Mouse (Mus musculus) heart, adult 18-20 months (tissue): Measurements from ENCODE around the gene Gm20696. TPM values are rescaled to one million over a fixed set of nuclear protein-coding genes. Genes with fewer than 3 reads are reported as not detected.

Experiments used
- DNase-seq, 2 experiments: peaks; one replicate each; pipeline ENCODE4 v3.0.0; 2021 to 2022; ENCODE audit warnings: mixed read lengths in 1 of 2
- total RNA-seq, 2 experiments: library from RNA; stranded (reverse); gene quantifications; 2 replicates each; pipeline ENCODE4 v1.2.3; 2021

The Gm20696 gene
- total RNA-seq, 2 experiments from 2014 or later, result 0.94 to 2.2 TPM

DNA sequence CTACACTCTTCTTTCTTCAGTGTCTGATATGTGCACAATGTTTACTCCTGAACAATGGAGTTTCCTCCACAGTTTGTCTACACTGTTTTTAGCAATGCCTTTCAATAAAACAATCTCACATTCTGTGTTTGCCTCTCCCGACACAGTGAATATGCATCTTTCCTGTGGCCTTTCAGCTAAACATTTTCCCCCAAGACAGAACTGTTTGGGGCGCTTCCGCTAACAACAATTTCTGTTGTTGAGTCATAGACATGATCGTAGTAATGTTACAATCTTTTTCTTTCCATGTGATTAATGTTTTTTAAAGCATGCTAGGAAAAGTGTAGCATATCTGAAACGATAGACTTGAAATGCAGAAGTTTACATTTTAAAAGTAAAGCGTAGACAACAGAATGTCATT lies 338.5 kb downstream of the Gm20696 start:
- no peak for DNase-seq

DNA sequence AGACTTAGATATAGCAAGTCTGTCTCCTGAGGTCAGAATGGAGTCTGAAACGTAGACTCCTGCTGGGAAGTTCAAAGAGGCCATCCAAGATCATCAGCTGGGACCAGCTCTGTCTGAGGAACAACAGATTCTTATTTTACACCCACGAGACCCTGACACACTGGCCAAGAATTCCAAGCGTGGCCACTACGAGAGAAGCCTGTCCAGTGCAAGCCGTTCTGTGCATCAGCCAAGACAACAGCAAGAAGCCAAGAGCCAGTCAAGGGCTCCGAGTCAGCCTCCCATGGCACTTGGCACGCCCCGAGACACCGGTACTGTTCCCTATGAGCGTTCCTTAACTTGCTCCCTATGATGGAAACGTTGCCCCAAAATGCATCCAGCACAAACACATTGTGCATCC lies 338.9 kb downstream of the Gm20696 start:
- peak; percentile 52 to 75 for DNase-seq

DNA sequence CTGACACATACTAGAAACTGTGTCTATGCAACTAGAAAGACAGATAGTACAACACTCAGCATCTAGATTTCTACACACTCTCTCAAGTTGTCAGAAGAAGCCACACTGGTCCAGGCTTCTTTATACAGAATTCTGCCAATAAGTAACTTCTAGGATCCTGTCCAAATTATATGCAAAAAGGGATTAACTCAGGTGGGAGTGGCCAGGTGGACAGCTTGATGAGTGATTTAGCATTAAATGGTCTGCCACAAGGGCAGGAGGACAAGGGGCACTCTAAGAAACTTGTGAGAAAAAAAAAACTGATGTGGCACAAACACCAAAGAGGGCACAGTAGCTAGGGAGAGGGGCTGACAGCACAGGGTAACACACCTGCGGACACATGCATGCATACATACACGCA lies 340.7 kb downstream of the Gm20696 start:
- no peak for DNase-seq

DNA sequence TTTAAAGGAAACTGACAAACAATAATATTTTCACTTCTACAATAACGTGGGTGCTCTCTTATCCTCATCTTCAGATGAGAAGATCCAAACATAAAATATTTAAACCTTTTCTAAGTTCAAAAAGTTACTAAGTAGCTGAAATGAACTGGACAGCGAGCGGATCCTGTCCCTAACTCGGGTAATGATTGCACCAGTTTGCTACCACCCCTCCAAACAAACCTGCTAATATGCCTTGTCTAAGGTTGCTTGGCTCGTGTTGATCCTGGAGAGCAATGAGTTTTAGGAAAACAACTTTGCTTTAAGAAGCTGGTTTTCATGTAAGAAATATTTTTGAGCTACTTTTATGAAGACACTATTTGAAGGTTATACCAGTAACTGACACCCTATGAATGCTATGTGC lies 341.1 kb downstream of the Gm20696 start:
- DNase-seq, result no peak

DNA sequence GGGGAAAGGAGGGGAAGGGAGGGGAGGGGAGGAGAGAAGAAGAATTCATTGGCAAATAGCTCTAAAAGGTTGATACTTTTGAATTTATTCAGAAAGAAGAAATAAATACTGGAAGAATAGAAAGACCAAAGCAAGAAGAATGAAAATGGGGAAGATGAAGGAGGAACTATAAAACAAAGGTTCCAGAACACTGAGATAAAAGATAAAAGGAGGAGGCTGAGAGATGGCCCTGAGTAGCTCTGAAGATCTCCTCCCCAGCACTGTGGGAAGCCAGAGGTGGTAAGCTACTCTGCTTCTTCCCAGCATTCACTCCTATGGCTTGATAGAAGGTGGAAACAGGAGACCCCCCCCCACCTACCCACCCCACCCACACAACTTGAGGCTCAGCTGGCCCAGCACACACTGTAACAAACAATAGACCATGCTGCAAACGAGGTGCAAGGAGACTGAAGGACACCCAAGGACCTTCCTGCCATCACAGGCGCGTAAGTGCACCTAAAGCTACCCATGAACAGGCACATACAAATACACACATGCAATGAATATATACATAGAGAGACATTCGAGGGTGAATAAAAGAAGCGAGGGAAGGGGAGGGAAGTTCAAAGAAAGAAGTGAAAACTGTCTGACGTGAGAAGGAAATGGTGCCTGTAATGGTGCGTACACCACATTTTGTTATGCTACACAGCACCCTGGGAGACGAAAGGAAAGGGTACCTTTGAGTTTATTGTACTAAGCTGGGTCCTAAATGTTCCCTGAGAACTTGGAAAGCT lies 344.3 kb downstream of the Gm20696 start:
- DNase-seq, result no peak

DNA sequence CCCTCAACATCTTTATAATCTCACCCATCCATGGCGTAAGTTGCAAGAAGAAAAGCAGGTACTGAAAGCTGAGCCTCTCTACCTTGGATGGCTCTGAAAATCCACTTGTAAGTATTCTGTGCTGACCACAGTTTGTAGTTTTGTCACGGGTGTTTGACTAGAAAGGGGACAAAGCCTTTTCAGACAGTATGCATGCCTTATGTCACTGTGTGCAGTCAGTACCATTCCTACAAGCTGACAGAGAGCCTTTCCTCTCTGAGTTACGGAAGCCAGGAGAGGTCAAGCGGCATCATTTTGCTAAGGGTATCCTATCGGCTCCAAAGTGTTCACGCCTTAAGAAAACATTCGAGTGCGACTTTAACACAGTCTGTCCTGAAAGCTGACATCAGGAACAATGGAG lies 346.2 kb downstream of the Gm20696 start:
- DNase-seq, result no peak

DNA sequence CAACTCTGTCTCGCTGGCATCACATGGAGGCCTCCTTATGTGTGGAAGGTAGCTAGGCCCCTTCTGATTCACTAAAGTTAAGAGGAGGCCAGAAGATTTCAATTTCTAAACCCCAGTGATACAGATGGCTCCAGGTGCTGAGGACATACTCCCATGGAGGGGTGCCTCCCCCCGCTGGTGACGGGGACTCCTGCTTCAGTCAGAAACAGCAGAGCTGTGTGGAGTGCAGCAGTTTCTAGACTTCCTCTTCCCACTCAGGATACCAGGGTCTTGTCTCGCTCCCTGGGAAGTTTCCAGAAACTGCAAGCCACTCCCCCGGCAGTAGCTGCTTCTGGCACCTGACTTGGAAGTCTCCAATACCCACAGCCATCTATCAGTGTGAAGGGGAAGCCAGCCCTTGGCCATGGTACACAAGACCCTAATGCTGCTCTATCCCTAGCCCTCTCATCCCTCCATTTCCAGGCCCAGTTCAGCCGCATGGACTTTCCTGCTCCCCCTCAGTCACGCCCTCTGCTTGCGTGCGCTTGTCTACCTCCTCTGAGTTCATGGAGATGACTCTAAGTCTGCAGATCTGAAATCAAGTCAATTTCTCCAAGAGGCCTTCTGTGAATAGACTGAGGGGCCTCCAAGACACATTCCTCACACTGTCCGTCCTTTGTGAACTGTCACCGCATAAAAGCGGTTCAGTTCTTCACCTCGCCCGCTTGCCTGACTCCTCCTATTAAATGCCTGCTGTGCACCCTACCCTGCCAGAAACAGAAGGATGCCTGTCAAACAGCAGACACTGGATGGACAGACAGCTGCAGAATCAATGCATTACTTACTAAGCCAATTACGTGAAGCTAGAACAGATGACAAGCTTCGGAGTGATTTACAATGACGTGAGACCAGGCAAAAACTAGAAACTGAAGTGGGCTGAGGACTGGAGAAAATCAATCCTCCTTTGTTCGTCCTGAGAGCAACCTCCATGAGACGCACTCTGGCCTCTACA lies 346.9 kb downstream of the Gm20696 start:
- no peak for DNase-seq

DNA sequence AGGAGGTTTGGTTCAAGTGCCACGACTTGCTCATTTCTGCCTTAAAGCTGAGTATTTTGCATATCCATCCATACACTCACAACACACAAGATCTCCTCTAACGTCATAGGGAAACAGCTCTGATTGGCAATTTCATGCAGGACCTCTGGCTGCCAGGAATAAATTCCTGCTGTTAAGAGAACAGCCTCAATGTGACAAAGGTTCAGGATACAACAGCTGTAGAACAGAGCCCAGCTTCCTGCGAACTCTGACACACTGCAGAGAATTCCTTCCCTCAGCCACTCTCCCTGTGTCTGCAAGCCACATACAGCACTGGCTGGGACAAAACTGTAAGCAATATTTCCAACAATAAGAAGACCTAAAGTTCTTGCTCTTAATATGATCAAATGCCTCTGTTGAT lies 351.9 kb downstream of the Gm20696 start:
- no peak for DNase-seq

DNA sequence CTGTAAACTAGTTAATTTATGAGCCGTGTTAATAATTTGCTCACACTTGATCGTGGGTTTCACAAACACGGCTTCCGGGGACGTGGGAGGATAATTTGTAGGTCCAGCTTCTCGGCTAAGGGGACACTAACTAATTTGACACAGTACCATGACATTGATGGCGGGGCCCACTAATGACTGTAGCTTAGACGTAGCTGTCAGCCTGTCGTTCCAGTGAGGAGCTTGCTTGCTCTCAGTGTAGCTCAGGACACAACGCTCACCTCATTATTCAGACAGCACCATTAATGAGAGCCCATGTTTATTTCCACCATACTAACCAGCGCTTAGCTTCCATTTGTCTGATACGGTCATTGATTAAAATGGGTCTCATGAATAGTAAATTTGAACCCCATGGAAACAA lies 356.1 kb downstream of the Gm20696 start:
- DNase-seq, result no peak

DNA sequence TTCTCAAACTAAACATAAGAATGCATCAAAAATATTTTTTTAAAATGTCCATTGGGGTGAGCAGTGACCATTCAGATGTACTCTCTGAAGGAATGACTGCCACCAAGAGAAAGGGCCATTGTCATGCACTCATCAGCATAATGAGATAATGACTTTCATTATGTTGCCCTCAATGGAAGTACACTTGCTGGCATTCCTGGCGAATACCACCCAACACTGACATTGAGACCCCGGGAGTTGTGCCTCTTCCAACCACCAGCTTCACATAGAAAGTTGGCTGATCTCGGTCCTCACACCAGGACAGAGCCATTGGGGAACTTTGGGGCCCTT lies 356.5 kb downstream of the Gm20696 start:
- no peak for DNase-seq

DNA sequence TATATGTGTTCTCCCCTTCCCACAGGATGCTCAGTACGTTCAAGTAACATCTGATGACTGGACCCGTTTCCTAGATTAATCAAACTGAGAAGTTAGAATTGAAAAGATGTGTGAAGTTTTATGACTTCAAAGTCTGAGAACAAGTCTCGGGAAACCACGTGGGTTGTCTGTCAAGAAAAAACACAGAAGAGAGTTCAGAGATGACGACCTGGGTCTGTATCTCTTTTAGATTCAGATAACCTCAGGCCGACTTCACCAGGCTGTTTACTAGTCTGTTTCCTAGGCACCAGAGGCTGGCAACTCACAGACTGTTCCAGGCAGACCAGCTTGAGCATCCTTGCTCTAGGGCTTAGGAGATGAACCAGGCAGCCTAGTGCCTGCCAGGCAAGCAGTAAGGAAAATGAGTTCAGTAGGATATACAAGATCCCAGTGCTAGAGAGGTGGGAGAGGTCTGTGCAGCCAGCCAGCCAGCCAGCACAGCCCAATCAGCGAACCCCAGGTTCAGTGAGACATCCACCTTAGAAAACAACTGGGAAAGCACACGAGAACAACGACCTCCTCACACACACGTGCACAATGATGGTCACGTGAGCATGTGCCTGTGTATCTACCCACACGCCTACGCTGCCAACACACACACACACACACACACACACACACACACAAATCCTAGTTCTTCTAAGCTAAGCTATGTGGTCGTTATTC lies 357.0 kb downstream of the Gm20696 start:
- DNase-seq, result no peak

DNA sequence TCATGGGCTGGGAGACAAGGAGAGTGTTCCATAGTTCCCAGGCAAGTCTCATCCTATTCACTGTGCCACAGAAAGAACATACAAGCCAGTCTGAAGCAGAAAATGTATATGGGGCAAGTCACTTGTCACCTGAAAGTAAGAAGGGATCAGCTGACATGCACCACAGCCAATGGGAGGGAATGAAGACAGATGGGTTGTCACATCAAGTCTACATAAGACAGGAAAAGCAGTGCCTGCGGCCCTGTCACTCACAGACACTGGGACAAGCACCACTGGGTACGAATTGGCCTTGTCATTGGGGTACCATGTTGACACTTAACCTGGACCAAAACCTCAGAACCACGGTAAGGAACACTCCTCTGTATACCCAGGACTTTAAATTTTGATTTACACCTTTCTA lies 360.8 kb downstream of the Gm20696 start:
- no peak for DNase-seq

DNA sequence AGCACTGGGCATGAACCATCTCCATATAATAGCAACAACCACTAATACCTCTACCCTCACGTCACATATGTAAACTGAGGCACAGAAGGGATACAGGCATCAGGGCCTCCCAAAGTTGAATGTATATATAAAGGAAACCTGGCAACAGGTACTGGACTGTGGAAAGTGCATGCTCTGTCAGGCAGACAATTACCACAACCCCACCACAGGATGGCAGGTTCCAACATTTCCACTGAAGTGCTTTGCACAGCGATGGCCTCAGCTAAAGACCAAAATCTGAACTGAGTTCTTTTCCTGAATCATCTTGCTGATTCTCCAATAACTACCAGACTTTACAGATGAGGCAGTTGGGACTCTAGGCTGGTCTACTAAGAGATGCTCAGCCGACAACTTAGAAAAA lies 361.4 kb downstream of the Gm20696 start:
- DNase-seq, result no peak

DNA sequence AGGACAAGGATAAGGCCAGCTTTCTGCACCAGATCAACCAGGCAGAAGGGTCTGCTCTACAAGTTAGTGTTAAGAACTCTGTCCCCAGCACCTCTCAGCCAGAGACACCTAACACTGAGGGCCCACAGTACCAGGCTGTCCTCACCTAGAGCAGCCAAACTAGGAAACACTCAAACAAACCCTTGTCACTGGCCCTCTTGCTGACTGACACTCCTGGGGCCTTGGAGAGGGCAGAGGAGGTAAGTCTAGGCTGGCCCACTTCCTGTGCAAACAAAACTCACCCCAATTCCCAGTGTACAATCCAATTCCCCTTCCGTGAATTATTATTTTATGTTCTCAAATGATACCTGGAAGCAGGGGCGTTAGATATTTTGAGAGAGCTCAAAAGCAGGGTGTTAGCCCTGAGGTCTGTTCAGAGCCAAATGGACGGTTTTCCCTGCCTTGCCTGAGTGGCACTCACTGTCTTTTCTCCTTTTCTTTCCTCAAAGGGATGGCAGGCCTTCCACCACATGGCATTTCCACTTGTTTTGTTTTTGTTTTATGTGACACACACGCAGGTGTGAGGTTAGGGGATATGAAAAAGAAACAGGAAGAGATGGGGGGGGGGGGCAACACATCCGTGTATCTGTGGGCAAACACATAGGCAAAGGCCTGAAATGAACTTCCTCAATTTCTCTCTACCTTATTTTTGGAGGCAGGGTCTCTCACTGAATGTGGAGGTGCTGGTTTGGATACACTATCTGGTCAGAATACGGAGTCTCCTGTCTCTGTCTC lies 363.7 kb downstream of the Gm20696 start:
- DNase-seq, result no peak

DNA sequence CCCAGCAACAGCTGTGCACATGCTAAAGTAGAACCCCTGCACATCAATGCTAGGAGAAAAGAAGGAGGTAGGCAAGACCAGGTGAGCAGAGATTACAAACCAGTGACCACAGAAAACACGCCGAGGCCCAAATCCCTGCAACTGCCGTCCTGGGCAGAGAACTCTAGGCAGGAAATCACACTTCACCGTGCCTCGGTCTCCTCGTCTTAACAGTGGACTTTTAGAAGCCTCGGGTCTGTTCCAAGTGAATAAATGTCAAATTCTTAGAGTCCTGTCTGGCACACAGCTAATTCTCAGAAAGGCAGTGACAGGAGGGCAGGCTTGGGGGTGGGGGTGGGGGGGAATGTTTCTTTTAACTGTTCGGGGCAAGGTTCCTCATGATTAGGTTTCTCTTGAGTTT lies 364.7 kb downstream of the Gm20696 start:
- no peak for DNase-seq

DNA sequence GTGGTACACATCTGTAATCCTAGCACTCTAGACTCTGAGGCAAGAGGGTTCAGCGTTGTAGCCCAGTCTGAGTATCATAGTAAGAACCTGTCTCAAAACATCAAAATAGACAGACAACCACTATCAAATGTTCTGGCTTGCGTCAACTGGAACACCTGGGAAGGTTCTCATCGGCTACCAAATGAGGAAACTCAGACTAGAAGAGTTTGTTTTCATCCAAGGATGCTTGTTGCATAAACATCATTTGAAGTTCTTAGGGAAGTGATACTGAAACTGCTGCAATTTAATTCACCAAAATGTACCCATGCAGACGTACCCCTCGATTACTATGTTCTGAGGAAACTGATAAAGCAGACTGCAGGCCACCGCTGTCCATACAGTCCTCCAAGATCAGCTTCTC lies 366.4 kb downstream of the Gm20696 start:
- DNase-seq, result no peak

DNA sequence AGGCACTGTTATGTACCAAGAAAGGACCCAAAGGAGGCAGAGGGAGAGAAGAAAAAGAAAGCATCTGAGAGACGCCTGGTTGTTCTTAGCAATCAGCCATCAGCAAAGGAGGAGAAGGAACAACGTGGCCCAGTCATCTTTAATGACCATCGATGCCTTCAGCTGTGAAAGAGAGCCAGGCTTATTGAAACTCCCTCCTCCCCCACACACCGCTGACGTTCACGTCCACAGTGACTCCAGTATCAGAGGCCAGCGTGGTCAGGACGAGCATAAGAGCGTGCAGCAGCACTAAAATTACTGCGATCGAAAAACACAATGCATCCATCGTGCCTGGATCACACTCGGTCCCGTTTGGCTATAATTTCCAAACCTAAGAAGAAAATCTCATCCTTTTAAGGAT lies 367.4 kb downstream of the Gm20696 start:
- DNase-seq, result no peak

DNA sequence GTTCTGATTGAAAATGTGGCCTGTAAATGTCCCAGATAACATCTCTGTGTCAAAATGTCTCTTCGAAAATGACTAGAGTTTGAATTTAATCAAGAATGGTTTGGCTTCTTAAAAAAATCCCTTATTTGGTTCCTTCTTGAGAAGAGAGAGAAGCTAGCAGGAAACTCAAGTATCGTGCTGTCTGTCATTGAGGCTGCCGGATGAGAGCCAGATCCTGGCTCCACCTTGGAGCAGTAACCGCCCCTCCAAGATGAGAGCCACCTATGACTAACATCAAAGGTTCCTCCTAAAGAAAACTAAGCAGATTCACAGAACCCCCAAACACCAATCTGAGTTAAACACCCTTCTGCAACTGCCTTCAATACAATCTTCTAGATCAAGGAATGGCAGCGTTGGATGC lies 369.1 kb downstream of the Gm20696 start:
- no peak for DNase-seq

DNA sequence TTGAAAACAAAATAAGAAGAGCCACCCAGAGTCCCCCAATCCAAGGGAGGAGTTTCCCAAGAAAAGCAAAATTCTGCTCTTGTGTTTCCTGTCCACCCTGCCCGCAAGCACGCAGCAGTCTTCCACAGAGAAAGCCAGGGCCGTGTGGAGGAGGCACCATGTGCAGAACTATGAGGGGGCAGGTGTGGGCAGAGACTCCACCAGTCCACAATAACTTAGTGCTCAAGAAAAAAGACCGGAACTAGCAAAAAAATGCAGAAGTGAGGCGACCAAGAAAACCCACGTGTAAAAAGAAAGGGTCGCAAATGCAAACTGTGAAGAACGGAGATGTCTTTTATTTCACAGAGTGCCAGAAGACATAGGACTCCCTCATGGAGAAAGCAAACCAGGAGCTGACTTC lies 371.1 kb downstream of the Gm20696 start:
- peak; percentile 34 to 46 for DNase-seq

DNA sequence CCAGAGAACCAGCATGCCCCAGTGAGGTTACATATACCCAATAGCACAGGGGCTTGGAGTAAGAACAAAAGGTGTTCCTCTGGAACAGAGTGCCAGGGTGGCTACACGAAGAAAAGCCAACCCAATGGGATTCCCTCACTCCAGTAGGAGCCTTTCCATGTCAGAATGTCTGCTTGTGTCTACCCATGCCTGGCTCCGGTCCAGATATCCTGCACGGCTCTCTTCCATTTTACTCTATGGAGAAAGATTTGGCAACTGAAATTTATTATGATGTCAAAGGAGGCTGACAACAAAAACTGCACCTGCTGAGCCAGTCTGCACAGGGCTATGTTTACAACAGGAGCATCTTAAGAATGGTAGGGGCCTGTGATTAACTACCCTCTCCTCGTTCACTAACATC lies 377.4 kb downstream of the Gm20696 start:
- no peak for DNase-seq

DNA sequence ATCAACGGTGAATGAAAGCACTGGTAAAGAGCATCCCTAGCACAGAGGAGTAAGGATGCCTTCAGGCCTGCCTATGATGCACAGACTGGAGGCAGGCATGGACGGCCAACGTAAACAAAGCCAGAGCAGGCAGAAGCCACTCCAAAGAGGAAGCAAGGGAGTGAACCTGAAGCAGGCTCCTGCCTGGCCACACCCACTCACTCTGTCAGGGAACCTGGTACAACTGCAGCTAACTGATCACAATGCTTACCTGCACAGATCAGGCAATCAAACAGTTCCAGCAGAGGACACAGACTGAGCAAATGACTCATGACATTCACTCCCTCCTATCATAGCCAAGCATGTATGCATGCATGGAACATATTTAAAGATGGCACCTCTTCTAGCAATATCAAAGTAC lies 381.6 kb downstream of the Gm20696 start:
- no peak for DNase-seq

DNA sequence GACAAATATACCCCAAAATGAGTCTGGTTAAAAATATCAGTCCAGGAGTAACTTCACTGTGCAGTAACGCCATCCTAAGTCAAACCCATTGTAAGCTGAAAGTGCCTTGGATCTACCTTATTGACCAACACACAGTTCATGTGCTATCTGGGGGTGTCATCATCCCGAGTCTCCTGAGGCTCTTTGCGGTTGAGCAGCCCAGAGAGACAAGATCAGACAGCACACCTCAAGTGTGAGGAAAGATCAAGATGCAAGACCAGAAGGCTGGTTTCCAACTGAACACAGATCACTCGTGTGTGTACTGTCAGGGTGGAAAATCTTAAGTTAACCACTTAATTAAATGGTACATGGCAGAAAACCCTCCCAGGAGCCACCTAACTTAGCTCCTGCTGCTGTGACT lies 382.6 kb downstream of the Gm20696 start:
- DNase-seq, result no peak
